Mouse (Mus musculus) spleen, adult 18-20 months (tissue): Measurements from ENCODE around the gene Tnfsf12.
"Not testable (repeated sequence)": the region's sequence is repeated elsewhere in the genome, so short reads cannot be mapped to it uniquely, and the experiment has no call there.

Experiments used
- DNase-seq, 2 experiments: peaks; one replicate each; pipeline ENCODE4 v3.0.0; 2022; ENCODE audit warnings: mixed read lengths in 2 of 2

Gene Tnfsf12

GRCm38 (mm10) chr11:69695361-69696181 lies at the start of gene Tnfsf12, which contains the start of gene Tnfsfm13:
Gene Tnfsf12, minus strand, starts transcription at chr11:69695849.
Gene Tnfsfm13, minus strand, starts transcription at chr11:69696098.
- peak; percentile 29 to 38 for DNase-seq

- not testable (repeated sequence) for DNase-seq
These were observed 35.8 kb upstream of the Tnfsf12 start for GRCm38 (mm10) chr11:69731408-69731807.

- DNase-seq: peak; percentile 20 to 67
These were observed 33.4 kb upstream of the Tnfsf12 start for GRCm38 (mm10) chr11:69729063-69729462.

GRCm38 (mm10) chr11:69725951-69726350 lies 30.3 kb upstream of the Tnfsf12 start:
- no peak for DNase-seq

GRCm38 (mm10) chr11:69723074-69723473 lies 27.4 kb upstream of the Tnfsf12 start:
- DNase-seq: no peak

GRCm38 (mm10) chr11:69720852-69721251 lies 25.2 kb upstream of the Tnfsf12 start:
- no peak for DNase-seq

GRCm38 (mm10) chr11:69719423-69719822 lies 23.8 kb upstream of the Tnfsf12 start:
- no peak for DNase-seq

GRCm38 (mm10) chr11:69718661-69719060 lies 23.0 kb upstream of the Tnfsf12 start:
- no peak for DNase-seq

- no peak for DNase-seq
These were observed 21.3 kb upstream of the Tnfsf12 start for GRCm38 (mm10) chr11:69716953-69717352.

- DNase-seq: no peak
These were observed 20.3 kb upstream of the Tnfsf12 start for GRCm38 (mm10) chr11:69715929-69716328.

- no peak for DNase-seq
These were observed 19.8 kb upstream of the Tnfsf12 start for GRCm38 (mm10) chr11:69715482-69715881.

GRCm38 (mm10) chr11:69714636-69715329 lies 19.1 kb upstream of the Tnfsf12 start:
- no peak for DNase-seq

- DNase-seq: no peak
These were observed 17.5 kb upstream of the Tnfsf12 start for GRCm38 (mm10) chr11:69712954-69713672.

- DNase-seq: no peak
These were observed 15.4 kb upstream of the Tnfsf12 start for GRCm38 (mm10) chr11:69711082-69711481.

- no peak for DNase-seq
These were observed 14.8 kb upstream of the Tnfsf12 start for GRCm38 (mm10) chr11:69710470-69710869.

- DNase-seq: no peak
These were observed 14.2 kb upstream of the Tnfsf12 start for GRCm38 (mm10) chr11:69709554-69710446.

GRCm38 (mm10) chr11:69708614-69709265 lies 13.1 kb upstream of the Tnfsf12 start:
- DNase-seq: no peak

- no peak for DNase-seq
These were observed 12.3 kb upstream of the Tnfsf12 start for GRCm38 (mm10) chr11:69707873-69708381.

- DNase-seq: no peak
These were observed 11.8 kb upstream of the Tnfsf12 start for GRCm38 (mm10) chr11:69707480-69707847.

- no peak for DNase-seq
These were observed 11.3 kb upstream of the Tnfsf12 start for GRCm38 (mm10) chr11:69706775-69707479.

GRCm38 (mm10) chr11:69704613-69705010 lies 9.0 kb upstream of the Tnfsf12 start:
- DNase-seq: no peak
